Mouse (Mus musculus) right cerebral cortex, postnatal 14 days (tissue): ENCODE data around the gene 4833423E24Rik.

Source experiments
- DNase-seq: peaks from one replicate; pipeline ENCODE4 v3.0.0; 2022

4833423E24Rik gene

DNA sequence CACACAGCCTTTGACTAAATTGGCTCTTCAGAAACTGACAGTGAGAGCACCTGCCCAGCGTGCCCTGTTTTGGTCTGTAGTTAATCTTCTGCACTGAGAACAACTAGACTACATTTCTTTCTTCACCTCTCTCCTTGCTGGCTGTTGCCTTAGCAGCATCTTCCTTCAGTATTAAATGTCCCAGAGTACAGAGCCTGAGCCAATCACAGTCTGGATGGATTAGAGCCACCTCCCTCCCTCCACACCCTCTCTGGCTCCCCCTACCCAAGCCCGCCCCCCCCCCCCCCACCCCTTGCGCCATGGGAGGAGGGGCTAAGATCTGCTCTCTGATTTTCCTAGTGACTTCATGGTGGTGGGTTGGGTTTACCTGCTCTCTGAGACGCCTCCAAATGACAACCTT is at the start of gene 4833423E24Rik:
4833423E24Rik (minus strand) TSS at position 146 of the 400 bp plus-strand sequence.
- no peak for DNase-seq

DNA sequence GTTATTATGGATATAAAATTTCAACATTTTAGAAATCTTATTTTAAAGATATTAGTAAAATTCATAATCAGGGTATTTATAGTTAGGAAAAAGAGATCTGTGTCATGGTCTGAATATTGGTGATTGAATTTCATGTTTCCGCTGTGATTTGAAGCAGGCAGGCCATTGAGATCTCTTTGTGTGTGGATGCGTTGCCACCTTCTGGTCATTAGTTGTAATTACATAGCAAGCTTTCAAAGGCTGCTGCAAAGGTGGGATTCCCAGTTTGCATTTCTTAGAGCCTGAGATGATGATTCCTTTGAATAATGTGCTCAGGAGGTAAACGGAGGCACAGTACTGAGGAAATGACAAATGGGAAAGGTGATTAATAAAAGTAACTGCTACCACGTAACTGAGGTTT is 42.4 kb upstream of the 4833423E24Rik start:
- DNase-seq, result peak; percentile 10

DNA sequence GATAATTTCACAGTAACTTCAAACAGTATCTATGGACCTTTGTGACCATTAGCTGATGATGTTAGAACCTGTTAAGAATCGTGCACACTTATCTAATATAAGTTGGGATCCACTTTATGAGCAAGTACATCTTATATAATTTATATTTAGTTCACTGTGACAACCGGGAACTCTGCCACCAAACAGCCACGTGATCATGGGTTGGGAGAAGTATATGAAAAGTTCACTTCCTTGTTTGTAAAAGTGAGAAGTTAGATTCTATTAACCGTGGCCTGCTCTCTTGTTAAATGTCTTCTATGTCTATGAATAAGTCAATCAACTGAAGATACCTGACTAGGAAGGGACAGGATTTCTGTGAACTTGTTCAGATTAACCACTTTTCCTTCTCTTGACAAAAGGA is 41.4 kb upstream of the 4833423E24Rik start:
- peak; percentile 12 for DNase-seq

DNA sequence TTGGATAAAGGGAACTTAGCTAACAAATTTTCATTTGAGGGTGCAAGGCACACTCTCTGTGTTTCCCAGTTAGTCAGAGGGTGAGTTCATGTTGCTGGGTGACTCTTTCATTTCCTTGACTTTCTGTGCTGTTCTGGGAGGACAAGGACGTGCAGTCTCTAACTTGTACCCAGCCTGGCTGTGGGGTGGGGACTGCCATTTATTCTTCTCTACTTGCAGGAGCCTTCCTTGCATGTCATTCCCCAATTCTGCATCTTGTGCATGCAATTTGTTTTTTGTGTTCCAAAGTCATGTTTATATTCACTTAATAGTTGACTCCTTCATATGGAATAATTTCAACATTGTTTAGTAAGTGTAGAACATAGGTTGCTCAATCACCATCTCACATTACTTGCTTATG is 36.0 kb upstream of the 4833423E24Rik start:
- no peak for DNase-seq

DNA sequence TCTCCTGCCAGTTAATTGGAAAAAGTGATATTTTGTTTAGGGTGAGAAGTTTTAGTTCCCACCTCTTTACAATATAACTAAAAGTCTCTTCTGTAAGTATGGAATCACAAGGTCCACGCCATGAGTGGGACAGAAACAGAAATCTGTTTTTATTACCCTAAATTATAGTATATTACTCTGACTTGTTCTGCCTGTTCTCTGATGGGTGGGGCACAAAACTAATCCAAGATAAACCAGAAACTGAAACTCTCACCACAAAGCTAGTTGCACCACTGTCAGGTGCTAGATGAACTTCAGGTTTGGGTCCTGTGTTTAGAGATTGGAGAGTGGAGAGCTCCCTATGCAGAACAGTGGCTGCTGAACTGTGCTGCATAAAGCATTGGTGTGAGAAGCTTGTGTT is 15.1 kb upstream of the 4833423E24Rik start:
- DNase-seq, result no peak

DNA sequence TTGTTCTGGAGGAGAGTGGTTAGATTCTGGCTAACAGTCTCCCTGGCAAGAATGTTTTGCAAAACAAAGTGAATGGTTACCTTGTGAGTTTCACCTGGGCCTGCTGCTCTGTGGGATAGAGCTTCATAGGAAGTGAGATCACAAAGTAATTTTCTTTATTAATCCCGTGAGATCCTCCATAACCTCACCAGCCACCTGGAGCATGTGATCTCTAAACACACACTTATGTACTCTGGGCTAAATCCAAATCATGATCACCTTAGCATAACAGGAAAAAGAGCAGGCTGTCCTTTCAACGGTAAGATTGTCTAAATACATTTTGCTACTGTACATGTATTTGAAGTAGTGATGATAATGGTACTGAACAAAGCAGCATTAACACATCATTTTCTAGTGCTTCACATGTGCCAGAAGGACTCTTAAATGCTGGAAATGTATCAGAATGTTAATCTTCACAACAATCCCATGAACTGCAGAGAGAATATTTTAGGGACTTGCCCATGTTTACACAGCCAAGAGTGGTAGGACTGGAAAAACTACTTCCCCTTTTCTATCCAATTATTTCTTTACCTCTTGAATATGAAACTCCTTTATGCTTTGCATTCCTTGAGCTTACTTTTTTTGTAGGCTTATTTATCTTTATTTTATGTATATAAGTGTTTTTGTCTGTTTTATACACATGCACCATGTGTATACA is 13.4 kb upstream of the 4833423E24Rik start:
- DNase-seq, result no peak

DNA sequence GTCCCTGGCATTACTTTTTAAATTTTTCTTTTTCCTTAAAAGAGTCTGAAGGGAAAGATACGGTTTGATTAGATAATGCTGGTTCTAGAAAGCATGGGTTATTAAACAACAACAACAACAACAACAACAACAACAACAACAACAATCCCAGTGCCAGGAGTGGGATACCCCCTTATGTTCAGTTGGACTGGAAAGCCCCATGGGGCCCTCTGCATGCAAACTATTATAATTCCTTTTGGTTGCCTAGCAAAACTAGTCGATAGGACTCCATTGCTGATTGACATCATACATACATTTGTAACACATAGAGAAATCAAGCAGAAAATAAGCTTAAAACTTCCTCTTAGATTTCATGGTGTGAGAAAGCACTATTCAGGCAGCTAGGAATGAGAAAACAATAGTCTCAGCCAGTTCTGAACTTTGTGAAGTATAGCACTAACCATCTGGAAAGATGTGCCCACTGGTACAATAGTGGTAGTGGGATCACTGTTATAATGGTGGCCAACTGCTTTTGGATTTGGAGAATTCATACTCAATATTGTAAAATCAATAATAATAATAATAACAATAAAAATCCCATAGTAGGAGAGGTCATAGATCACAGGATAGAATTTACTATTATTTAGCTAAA is 4.2 kb upstream of the 4833423E24Rik start:
- DNase-seq, result no peak

DNA sequence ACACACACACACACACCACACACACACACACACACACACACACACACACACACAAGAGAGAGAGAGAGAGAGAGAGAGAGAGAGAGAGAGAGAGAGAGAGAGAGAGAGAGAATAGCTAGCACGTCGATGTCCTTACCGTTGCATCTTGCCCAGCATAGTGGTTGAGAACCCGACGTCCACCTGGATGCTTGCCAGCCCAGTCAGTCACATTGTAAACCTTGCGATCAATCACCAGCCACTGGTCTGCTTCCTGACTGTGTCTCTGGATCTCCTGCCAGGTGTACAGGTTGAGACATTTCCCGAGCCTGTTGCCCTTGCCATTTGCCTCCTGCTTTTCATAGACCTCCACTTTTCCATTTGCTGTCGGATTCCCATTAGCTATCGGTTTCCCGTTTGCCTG is 532 bp downstream of the 4833423E24Rik start:
- no peak for DNase-seq

DNA sequence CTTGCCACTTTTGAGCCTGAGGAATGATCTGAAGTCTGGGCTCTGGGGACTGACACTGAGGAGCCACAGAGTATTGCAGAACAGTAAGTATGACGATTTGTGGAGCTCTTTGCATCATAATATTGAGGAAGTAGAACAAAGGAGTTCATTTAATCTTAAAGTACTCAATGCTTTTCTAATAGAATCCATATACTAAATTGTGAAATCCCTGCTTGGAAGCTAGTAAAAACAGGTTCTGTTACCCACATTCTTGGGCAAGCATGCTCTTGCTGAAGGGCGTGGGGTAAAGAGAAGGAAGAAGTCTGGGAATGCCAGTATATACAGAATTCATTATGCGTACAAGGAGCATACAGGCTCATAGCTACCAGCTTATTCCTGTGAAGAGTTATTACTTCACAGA is 8.4 kb downstream of the 4833423E24Rik start:
- no peak for DNase-seq

DNA sequence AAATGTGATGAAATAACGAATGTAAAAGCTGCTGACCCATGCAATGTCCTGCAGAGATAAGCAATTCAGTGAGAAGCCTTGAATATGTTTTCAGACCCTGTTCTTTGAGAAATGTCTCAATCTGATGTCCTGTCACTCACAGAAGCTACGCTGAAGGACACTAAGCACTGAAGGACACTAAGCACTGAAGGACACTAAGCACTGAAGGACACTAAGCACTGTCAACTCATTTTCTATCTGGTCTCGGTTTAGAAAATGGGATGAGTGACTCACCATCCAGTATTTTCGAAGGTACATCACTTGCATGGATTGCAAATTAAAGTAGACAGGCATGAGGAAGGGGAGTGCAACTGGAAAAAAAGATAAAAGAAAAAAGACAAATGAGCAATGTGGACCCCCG is 28.4 kb downstream of the 4833423E24Rik start:
- no peak for DNase-seq

DNA sequence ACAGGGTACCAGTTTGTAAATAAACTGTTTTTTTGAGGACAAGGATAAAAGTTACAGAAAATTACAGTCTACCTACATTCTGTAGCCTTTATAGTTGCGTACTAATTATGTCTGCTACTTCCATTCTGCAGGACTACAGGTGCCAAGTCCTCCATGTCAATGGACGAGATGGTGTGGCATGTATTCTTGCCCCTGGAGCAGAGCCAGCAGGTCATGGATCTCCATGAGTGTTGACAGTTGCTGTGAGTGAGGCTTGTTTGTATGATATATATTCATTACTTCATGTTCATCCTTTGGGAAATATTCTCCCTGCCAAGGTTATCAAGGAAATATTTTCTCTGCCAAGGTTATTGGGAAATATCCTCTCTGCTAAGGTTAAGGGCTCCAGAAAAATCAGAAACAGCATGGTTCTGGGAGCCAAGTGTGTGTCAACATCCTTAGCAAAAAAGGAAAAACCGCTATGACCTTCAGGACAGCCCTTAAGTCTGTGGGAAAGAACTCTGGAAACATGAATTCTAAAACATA is 52.0 kb downstream of the 4833423E24Rik start:
- no peak for DNase-seq

DNA sequence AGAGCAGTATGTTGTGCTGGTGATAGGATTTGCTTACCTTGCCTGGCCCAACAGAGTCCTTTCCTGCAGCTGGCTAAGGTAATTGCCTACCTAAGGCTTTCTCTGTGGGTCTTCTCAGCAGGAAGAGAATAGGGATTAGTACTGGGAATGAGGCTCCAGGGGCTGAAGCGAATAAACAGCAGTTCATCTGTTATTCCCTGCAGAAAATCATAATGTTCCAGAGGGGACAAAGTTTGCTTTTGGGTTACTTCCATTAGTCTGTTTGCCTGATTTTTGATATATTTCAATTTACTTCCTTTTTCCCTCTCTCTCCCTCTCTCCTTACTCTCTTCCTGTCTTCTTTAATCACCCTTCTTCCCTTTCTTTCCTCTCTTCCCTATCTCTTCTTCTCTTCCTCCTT is 75.3 kb downstream of the 4833423E24Rik start, which contains the start of gene Olfr995:
Olfr995 (minus strand) TSS at position 101 of the 400 bp plus-strand sequence.
- no peak for DNase-seq

DNA sequence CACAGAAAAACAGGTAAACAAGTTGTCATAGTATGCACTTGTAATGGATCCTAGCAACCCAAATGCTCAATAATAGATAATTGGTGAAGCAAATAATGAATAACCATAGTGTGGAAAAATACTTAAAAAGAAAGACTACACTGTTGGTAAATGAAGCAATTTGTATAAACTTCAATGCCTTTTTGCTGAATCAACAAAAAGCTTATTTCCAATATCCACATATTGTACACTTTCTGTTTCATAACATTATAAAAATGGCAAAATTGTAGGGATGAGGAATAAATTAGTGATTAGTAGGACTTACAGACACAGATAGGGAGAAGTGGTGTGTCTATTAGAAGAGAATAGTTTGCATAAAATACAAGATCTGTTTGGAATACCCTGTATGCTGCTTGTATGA is 76.3 kb downstream of the 4833423E24Rik start:
- no peak for DNase-seq

DNA sequence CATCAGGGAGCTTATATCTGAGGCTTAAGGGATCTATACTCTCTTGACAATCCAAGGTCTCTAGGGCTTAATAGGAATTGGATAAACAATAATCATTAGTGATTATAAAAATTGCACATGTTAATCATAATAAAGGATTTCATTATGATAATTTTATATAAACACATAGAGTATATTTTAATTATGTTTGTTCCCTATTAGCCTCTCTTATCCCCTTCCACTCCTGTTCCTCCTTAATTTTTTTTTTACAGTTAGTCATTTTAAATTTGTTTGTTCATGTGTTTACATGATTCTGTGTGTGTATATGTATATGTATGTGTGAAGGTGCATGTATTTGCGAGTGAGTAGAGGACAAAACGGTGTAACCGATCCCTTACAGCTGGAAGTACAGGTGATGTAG is 82.5 kb downstream of the 4833423E24Rik start, which contains the start of gene Olfr994:
Olfr994 (minus strand) TSS at position 101 of the 400 bp plus-strand sequence.
- DNase-seq, result no peak
